Mouse (Mus musculus) stomach, embryonic 15.5 days (tissue): ENCODE data around the gene Olfr522. TPM values are rescaled to one million over a fixed set of nuclear protein-coding genes. Genes with fewer than 3 reads are reported as not detected.
"Not testable (repeated sequence)": the region's sequence is repeated elsewhere in the genome, so short reads cannot be mapped to it uniquely, and the experiment has no call there.

Experiments used
- ATAC-seq: fragments of 200-750 bp; cut with Nextera tagmentation; 2 replicates; pipeline ENCODE4 v1.8.0; 2017; ENCODE audit warnings: low read depth, moderate number of reproducible peaks, moderate TSS enrichment; ENCODE audit not compliant: insufficient read depth, low FRiP score
- H3K27ac ChIP-seq: fragments of 300-500 bp; sonication (generic); 2 replicates; pipeline ENCODE4 v1.5.1; 2015; ENCODE audit warnings: mild to moderate bottlenecking, inconsistent platforms
- H3K27me3 ChIP-seq: fragments of 300-500 bp; sonication (generic); replicated peaks from 2 replicates; pipeline ENCODE4 v1.6.1; 2015; ENCODE audit warnings: inconsistent platforms
- H3K36me3 ChIP-seq: fragments of 300-500 bp; sonication (generic); 2 replicates; pipeline ENCODE4 v1.6.1; 2015; ENCODE audit warnings: inconsistent platforms
- H3K4me1 ChIP-seq: fragments of 300-500 bp; sonication (generic); 2 replicates; pipeline ENCODE4 v1.6.1; 2015; ENCODE audit warnings: inconsistent platforms
- H3K4me2 ChIP-seq: fragments of 300-500 bp; sonication (generic); 2 replicates; pipeline ENCODE4 v1.6.1; 2015; ENCODE audit warnings: mild to moderate bottlenecking, inconsistent platforms
- H3K4me3 ChIP-seq: fragments of 300-500 bp; sonication (generic); replicated peaks from 2 replicates; pipeline ENCODE4 v1.5.1; 2015; ENCODE audit warnings: inconsistent platforms
- H3K9ac ChIP-seq: fragments of 300-500 bp; sonication (generic); 2 replicates; pipeline ENCODE4 v1.6.1; 2015; ENCODE audit warnings: inconsistent platforms
- H3K9me3 ChIP-seq: fragments of 300-500 bp; sonication (generic); 2 replicates; pipeline ENCODE4 v1.6.1; 2016; ENCODE audit warnings: inconsistent platforms
- WGBS: fragments of 180-500 bp; shearing (Covaris S2); methylation state at CpG from one replicate; pipeline ENCODE4 v1.1.7; 2015; 5-methylcytosine and 5-hydroxymethylcytosine counted together
- polyA plus RNA-seq: library from polyadenylated mRNA; unstranded; fragments of >200 nt; fragmentation: Nextera tagmentation; extraction: Ambion mirVana; gene quantifications from 2 replicates; pipeline ENCODE4 v1.2.1, GENCODE M21; 2015

Gene Olfr522
- polyA plus RNA-seq, 1 experiment from 2014 or later, result not detected

GRCm38 (mm10) chr7:140154218-140154927 is 10.2 kb downstream of the Olfr522 start, which contains the start of gene Sprn:
Gene Sprn (minus strand): TSS chr7:140154877.
- WGBS, result 5% methylated on average over 28 of the region's 28 CpGs
- Histone ChIP-seq H3K9ac (no peak within 1 kb of the TSS), H3K27ac (no peak within 1 kb of the TSS), H3K4me3 (peak within 1 kb of the TSS; percentile 29), H3K27me3 (peaks cover 33% of the 10 kb centered on the region), H3K4me1 (peaks cover 8% of the 10 kb centered on the region), H3K9me3 (no peaks in the 10 kb centered on the region), H3K36me3 (no peaks in the 10 kb centered on the region), H3K4me2 (peak within 1 kb of the TSS; percentile 55)
- no peak for ATAC-seq

DNA sequence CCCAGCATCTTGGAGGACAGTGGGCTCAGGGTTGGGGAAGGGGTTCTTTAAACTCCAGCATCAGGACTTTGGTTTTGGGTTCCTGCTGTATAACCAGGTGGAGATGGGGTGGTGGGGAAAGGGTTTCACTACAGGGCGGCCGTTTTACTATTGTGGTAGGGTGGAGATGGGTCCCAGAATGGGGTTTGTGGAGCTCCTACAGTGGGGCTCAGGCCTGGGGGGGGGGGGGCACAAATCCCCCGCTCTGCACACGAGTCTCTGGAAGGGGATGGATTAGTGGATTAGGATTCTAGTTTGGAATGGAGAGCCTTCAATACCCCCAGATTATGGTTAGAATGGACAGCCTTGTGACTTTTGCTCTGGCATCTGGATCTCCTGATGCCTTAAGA is 10.7 kb downstream of the Olfr522 start:
- H3K9ac ChIP-seq, result no peak overlapping the region
- H3K4me3 ChIP-seq, result peak overlapping the region; percentile 29
- no peak for ATAC-seq

GRCm38 (mm10) chr7:140153383-140153782 is 11.2 kb downstream of the Olfr522 start:
- Histone ChIP-seq H3K9me3 (no peaks in the 10 kb centered on the region), H3K4me3 (peak overlapping the region; percentile 19), H3K36me3 (no peaks in the 10 kb centered on the region), H3K27me3 (peaks cover 33% of the 10 kb centered on the region), H3K4me1 (peaks cover 8% of the 10 kb centered on the region), H3K4me2 (peak overlapping the region; percentile 56), H3K9ac (no peak overlapping the region), H3K27ac (no peak overlapping the region)
- 6% methylated on average over 28 of the region's 28 CpGs for WGBS
- ATAC-seq, result no peak

More for the DNA sequence above, 10.7 kb downstream of the Olfr522 start:
- 20% methylated on average over 4 of the region's 4 CpGs for WGBS
- Histone ChIP-seq H3K9me3 (no peaks in the 10 kb centered on the region), H3K36me3 (no peaks in the 10 kb centered on the region), H3K27me3 (peaks cover 33% of the 10 kb centered on the region), H3K4me1 (peaks cover 8% of the 10 kb centered on the region), H3K27ac (no peak overlapping the region), H3K4me2 (peak overlapping the region; percentile 56)

GRCm38 (mm10) chr7:140144550-140144949 is 20.0 kb downstream of the Olfr522 start:
- ATAC-seq, result no peak
- no peak overlapping the region for H3K27ac ChIP-seq
- no peak overlapping the region for H3K4me3 ChIP-seq
- no peak overlapping the region for H3K4me2 ChIP-seq
- H3K27me3 ChIP-seq, result no peaks in the 10 kb centered on the region
- no peaks in the 10 kb centered on the region for H3K9me3 ChIP-seq
- H3K4me1 ChIP-seq, result no peaks in the 10 kb centered on the region
- no peak overlapping the region for H3K9ac ChIP-seq
- no peaks in the 10 kb centered on the region for H3K36me3 ChIP-seq
- WGBS, result 85% methylated on average over 4 of the region's 4 CpGs

GRCm38 (mm10) chr7:140141350-140141749 is 23.2 kb downstream of the Olfr522 start:
- H3K9ac ChIP-seq, result no peak overlapping the region
- no peak for ATAC-seq
- peaks cover 4% of the 10 kb centered on the region; the same call in 1 of the 2 replicates for H3K4me1 ChIP-seq
- no peak overlapping the region for H3K27ac ChIP-seq
- H3K27me3 ChIP-seq, result no peaks in the 10 kb centered on the region
- H3K36me3 ChIP-seq, result no peaks in the 10 kb centered on the region
- no peaks in the 10 kb centered on the region for H3K9me3 ChIP-seq
- no peak overlapping the region for H3K4me2 ChIP-seq
- no peak overlapping the region for H3K4me3 ChIP-seq
- WGBS, result 5% methylated on average over 14 of the region's 14 CpGs

GRCm38 (mm10) chr7:140138021-140138310 is 26.6 kb downstream of the Olfr522 start:
- ATAC-seq, result no peak
- Histone ChIP-seq H3K27ac (peak overlapping the region; percentile 80), H3K4me2 (peak overlapping the region; percentile 92), H3K27me3 (no peaks in the 10 kb centered on the region), H3K9me3 (no peaks in the 10 kb centered on the region), H3K4me1 (peaks cover 4% of the 10 kb centered on the region; the same call in 1 of the 2 replicates), H3K4me3 (peak overlapping the region; percentile 62), H3K9ac (peak overlapping the region; percentile 78), H3K36me3 (no peaks in the 10 kb centered on the region)
- 2% methylated on average over 8 of the region's 8 CpGs for WGBS

- peak within 1 kb of the TSS; percentile 62 for H3K4me3 ChIP-seq
- peak within 1 kb of the TSS; percentile 92 for H3K4me2 ChIP-seq
- no peaks in the 10 kb centered on the region for H3K27me3 ChIP-seq
- H3K9me3 ChIP-seq, result no peaks in the 10 kb centered on the region
- peak within 1 kb of the TSS; percentile 78 for H3K9ac ChIP-seq
- peak; percentile 98 for ATAC-seq
- peaks cover 4% of the 10 kb centered on the region; the same call in 1 of the 2 replicates for H3K4me1 ChIP-seq
- H3K27ac ChIP-seq, result peak within 1 kb of the TSS; percentile 80
- H3K36me3 ChIP-seq, result no peaks in the 10 kb centered on the region
- 1% methylated on average over 39 of the region's 39 CpGs for WGBS
Measured at GRCm38 (mm10) chr7:140137135-140138020, 27.2 kb downstream of the Olfr522 start, which contains the start of gene Mtg1. Gene Mtg1 (plus strand): TSS chr7:140137564.

DNA sequence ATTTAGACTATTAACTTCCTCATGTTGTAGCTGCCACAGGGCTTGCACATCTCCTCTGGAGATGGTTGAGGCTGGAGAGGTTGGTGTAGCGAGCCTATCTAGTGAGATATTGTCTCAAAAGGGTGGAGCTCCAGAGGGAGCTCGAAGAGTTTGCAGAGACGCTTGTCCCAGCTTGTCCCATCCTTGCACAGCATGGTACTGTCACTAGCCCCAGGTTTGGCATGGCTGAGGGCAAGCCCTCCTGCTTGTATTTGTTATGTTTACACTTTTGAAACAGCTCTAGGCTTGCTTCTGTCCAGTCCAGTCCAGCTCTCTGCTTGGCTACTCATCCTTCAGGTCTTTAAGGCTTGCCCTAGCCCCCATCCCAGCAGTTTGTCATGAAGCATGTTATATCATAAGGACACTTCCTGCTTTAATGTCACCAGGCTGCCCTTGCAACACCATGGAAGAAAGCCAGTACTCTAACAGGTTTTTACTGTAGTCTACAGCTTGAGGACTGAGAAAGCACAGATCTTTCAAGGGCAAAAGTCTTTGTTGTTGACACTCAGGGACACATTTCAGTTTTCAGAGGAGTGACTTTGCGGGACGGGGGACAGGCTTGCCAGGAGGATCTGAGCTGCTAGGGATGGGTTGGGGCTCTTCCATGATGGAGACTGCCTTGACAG is 29.3 kb downstream of the Olfr522 start:
- 85% methylated on average over 5 of the region's 5 CpGs for WGBS

GRCm38 (mm10) chr7:140134033-140134432 is 30.5 kb downstream of the Olfr522 start:
- WGBS, result 91% methylated on average over 7 of the region's 7 CpGs
- H3K9ac ChIP-seq, H3K4me3 ChIP-seq, H3K9me3 ChIP-seq, H3K27ac ChIP-seq, H3K27me3 ChIP-seq, H3K4me2 ChIP-seq, H3K4me1 ChIP-seq, ATAC-seq, H3K36me3 ChIP-seq: not testable (repeated sequence)

More for the DNA sequence above, 29.3 kb downstream of the Olfr522 start:
- no peak overlapping the region for H3K4me2 ChIP-seq
- H3K4me1 ChIP-seq, result peaks cover 4% of the 10 kb centered on the region; the same call in 1 of the 2 replicates
- H3K27ac ChIP-seq, result no peak overlapping the region
- H3K4me3 ChIP-seq, result no peak overlapping the region
- H3K9me3 ChIP-seq, result no peaks in the 10 kb centered on the region
- no peaks in the 10 kb centered on the region for H3K27me3 ChIP-seq
- no peak overlapping the region for H3K9ac ChIP-seq
- H3K36me3 ChIP-seq, result no peaks in the 10 kb centered on the region
- ATAC-seq, result no peak

DNA sequence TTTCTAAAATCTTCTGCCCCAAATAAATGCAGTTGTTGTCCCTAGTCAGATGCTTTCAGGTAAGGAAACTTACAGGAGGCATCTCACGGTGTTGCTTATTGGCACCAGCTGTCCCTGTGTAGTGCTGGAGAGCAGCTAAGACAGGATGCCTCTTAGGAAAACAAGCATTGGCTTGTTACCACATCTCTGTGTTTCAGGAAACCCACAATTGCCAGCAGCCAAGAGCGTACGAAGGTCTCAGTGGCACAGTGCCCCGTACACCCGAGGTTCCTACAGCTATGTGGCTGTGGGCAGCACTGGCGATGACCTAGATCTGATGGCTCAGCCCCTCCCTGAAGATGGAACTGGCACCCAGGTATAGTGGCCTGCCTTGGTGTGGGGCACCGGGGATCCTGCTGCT is 32.4 kb downstream of the Olfr522 start:
- not testable (repeated sequence) for H3K27me3 ChIP-seq, H3K4me2 ChIP-seq, H3K4me3 ChIP-seq, ATAC-seq, H3K4me1 ChIP-seq, H3K9me3 ChIP-seq, H3K27ac ChIP-seq, H3K9ac ChIP-seq, H3K36me3 ChIP-seq
- WGBS, result 87% methylated on average over 7 of the region's 7 CpGs

DNA sequence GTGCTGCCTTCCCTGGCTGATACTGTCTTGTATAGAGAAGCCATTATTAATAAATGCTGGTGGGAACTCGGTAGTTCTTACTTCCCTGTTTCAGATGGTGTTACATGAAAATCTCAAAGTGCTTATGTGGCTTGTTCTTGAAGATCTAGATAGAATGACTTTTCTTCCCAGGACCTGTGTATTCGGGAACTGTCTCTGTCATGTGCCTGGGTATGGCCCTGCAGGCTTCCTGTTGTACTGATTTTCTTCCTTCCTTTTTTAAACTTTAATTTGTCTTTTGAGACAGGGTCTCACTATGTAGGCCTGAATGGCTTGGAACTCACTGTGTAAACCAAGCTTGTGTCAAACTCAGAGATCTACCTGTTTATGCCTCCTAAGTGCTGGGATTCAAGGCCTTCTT is 36.7 kb downstream of the Olfr522 start:
- no peaks in the 10 kb centered on the region for H3K27me3 ChIP-seq
- H3K27ac ChIP-seq, result no peak overlapping the region
- ATAC-seq, result no peak
- no peak overlapping the region for H3K9ac ChIP-seq
- H3K9me3 ChIP-seq, result no peaks in the 10 kb centered on the region
- no peak overlapping the region for H3K4me3 ChIP-seq
- 70% methylated on average over 2 of the region's 2 CpGs for WGBS
- H3K36me3 ChIP-seq, result peaks cover 8% of the 10 kb centered on the region; the same call in 1 of the 2 replicates
- no peak overlapping the region for H3K4me2 ChIP-seq
- H3K4me1 ChIP-seq, result peaks cover 13% of the 10 kb centered on the region
